ENCODE assay signal across 23 mouse cellular contexts in genomic region chr2:122887526-122887925, GRCm38 (mm10).
"Had no signal": no experiment of that assay in that cellular context is flagged by ENCODE, and none has a peak within 500 bp of the region (broad histone marks: within the 10 kb centered on the region; RNA-seq: fewer than 3 reads in every experiment).

No protein-coding gene starts in this region.

- H3K36me3 ChIP-seq: limb, embryonic 10.5 days; limb, embryonic 13.5 days; midbrain, embryonic 12.5 days; midbrain, embryonic 15.5 days; neural tube, embryonic 12.5 days; neural tube, embryonic 15.5 days had no signal

- DNase-seq: layer of hippocampus, adult 9-11 months; liver; liver, postnatal 0 days; lung, embryonic 14.5 days; right cerebral cortex, adult 18-20 months; right cerebral cortex, postnatal 14 days; right cerebral cortex, postnatal 4 days; thymus, adult 2 months; thymus, postnatal 14 days; thymus, postnatal 4 days had no signal

- ATAC-seq: inflammation-experienced regulatory T-cells, adult 6 months; intestine, embryonic 16.5 days; liver, postnatal 0 days; lung, postnatal 0 days; midbrain, embryonic 15.5 days had no signal

- H3K27ac ChIP-seq: layer of hippocampus, adult 2 months; limb, embryonic 10.5 days; limb, embryonic 13.5 days; liver, embryonic 14.5 days; macrophage; midbrain, embryonic 12.5 days; midbrain, embryonic 15.5 days; neural tube, embryonic 12.5 days; neural tube, embryonic 15.5 days; stomach, postnatal 0 days had no signal

- H3K4me1 ChIP-seq: limb, embryonic 10.5 days; limb, embryonic 13.5 days; midbrain, embryonic 12.5 days; midbrain, embryonic 15.5 days; neural tube, embryonic 12.5 days; neural tube, embryonic 15.5 days had no signal

- H3K9me3 ChIP-seq: limb, embryonic 10.5 days; limb, embryonic 13.5 days; neural tube, embryonic 12.5 days had no signal

- H3K4me3 ChIP-seq: layer of hippocampus, adult 2 months; limb, embryonic 10.5 days; limb, embryonic 13.5 days; midbrain, embryonic 12.5 days; midbrain, embryonic 15.5 days; neural tube, embryonic 12.5 days; neural tube, embryonic 15.5 days had no signal

- H3K27me3 ChIP-seq: limb, embryonic 13.5 days; midbrain, embryonic 12.5 days; midbrain, embryonic 15.5 days; neural tube, embryonic 12.5 days; neural tube, embryonic 15.5 days had no signal

- H3K4me2 ChIP-seq: limb, embryonic 13.5 days; lung, embryonic 14.5 days; midbrain, embryonic 12.5 days; midbrain, embryonic 15.5 days; neural tube, embryonic 12.5 days; neural tube, embryonic 15.5 days had no signal

- H3K9ac ChIP-seq: limb, embryonic 13.5 days; liver, embryonic 14.5 days; liver, postnatal 0 days; lung, embryonic 14.5 days; midbrain, embryonic 12.5 days; midbrain, embryonic 15.5 days; neural tube, embryonic 12.5 days; neural tube, embryonic 15.5 days had no signal
